Mouse (Mus musculus) neural tube, embryonic 13.5 days (tissue): ENCODE results near the gene Zeb2. TPM values are rescaled to one million over a fixed set of nuclear protein-coding genes. Genes with fewer than 3 reads are reported as not detected.
A peak's percentile ranks its signal among the peaks of the same experiment; 100 is the strongest.

Experiments
- ATAC-seq: fragments of 200-750 bp; cut with Nextera tagmentation; 2 replicates; pipeline ENCODE4 v1.8.0; 2017; ENCODE audit warnings: low read depth, mild to moderate bottlenecking, moderate TSS enrichment, moderate library complexity
- H3K27ac ChIP-seq: fragments of 300-500 bp; sonication (generic); replicated peaks from 2 replicates; pipeline ENCODE4 v1.5.1; 2015; ENCODE audit warnings: moderate library complexity, mild to moderate bottlenecking, inconsistent platforms
- H3K27me3 ChIP-seq: fragments of 300-500 bp; sonication (generic); 2 replicates; pipeline ENCODE4 v1.6.1; 2015; ENCODE audit warnings: mild to moderate bottlenecking, inconsistent platforms
- H3K36me3 ChIP-seq: fragments of 300-500 bp; sonication (generic); 2 replicates; pipeline ENCODE4 v1.6.1; 2015; ENCODE audit warnings: mild to moderate bottlenecking, inconsistent platforms
- H3K4me1 ChIP-seq: fragments of 300-500 bp; sonication (generic); replicated peaks from 2 replicates; pipeline ENCODE4 v1.6.1; 2015; ENCODE audit warnings: inconsistent platforms
- H3K4me2 ChIP-seq: fragments of 300-500 bp; sonication (generic); 2 replicates; pipeline ENCODE4 v1.6.1; 2015; ENCODE audit warnings: inconsistent platforms, mild to moderate bottlenecking, moderate library complexity
- H3K4me3 ChIP-seq: fragments of 300-500 bp; sonication (generic); 2 replicates; pipeline ENCODE4 v1.5.1; 2015; ENCODE audit warnings: mild to moderate bottlenecking, inconsistent platforms
- H3K9ac ChIP-seq: fragments of 300-500 bp; sonication (generic); 2 replicates; pipeline ENCODE4 v1.6.1; 2015; ENCODE audit warnings: moderate library complexity, mild to moderate bottlenecking, inconsistent platforms
- H3K9me3 ChIP-seq: fragments of 300-500 bp; sonication (generic); 2 replicates; pipeline ENCODE4 v1.6.1; 2016; ENCODE audit warnings: inconsistent platforms
- WGBS: fragments of 180-500 bp; shearing (Covaris S2); methylation state at CpG from one replicate; pipeline ENCODE4 v1.1.7; 2015; 5-methylcytosine and 5-hydroxymethylcytosine counted together
- polyA plus RNA-seq: library from polyadenylated mRNA; unstranded; fragments of >200 nt; fragmentation: Nextera tagmentation; extraction: Ambion mirVana; gene quantifications from 2 replicates; pipeline ENCODE4 v1.2.1, GENCODE M21; 2015

Zeb2 gene
- polyA plus RNA-seq, 1 experiment from 2014 or later = 48.9 TPM

- H3K4me1 ChIP-seq = peaks cover 45% of the 10 kb centered on the region
- ATAC-seq = no peak
- H3K4me2 ChIP-seq = no peak overlapping the region
- no peak overlapping the region for H3K4me3 ChIP-seq
- no peaks in the 10 kb centered on the region for H3K9me3 ChIP-seq
- no peaks in the 10 kb centered on the region for H3K27me3 ChIP-seq
- H3K36me3 ChIP-seq = no peaks in the 10 kb centered on the region
- H3K27ac ChIP-seq = 0 out of 2 replicates have a peak overlapping the region, but pooled peaks have one; percentile 7
- H3K9ac ChIP-seq = no peak overlapping the region
- 58% methylated on average over 5 of the region's 5 CpGs for WGBS
Measured at GRCm38 (mm10) chr2:45071296-45071695, 45.9 kb downstream of the Zeb2 start.

GRCm38 (mm10) chr2:45070612-45071276 lies 46.5 kb downstream of the Zeb2 start:
- no peak overlapping the region for H3K9ac ChIP-seq
- WGBS = 57% methylated on average over 6 of the region's 6 CpGs
- 0 out of 2 replicates have a peak overlapping the region, but pooled peaks have one; percentile 7 for H3K27ac ChIP-seq
- H3K4me3 ChIP-seq = no peak overlapping the region
- peaks cover 47% of the 10 kb centered on the region for H3K4me1 ChIP-seq
- no peaks in the 10 kb centered on the region for H3K36me3 ChIP-seq
- H3K9me3 ChIP-seq = no peaks in the 10 kb centered on the region
- H3K27me3 ChIP-seq = no peaks in the 10 kb centered on the region
- H3K4me2 ChIP-seq = no peak overlapping the region
- no peak for ATAC-seq

GRCm38 (mm10) chr2:45068792-45069550 lies 48.2 kb downstream of the Zeb2 start:
- no peak overlapping the region for H3K9ac ChIP-seq
- WGBS = 56% methylated on average over 7 of the region's 7 CpGs
- no peak for ATAC-seq
- no peak overlapping the region for H3K4me2 ChIP-seq
- no peak overlapping the region for H3K4me3 ChIP-seq
- H3K27me3 ChIP-seq = no peaks in the 10 kb centered on the region
- 0 out of 2 replicates have a peak, but pooled peaks cover 3% of the 10 kb centered on the region for H3K36me3 ChIP-seq
- no peak overlapping the region for H3K27ac ChIP-seq
- peaks cover 52% of the 10 kb centered on the region for H3K4me1 ChIP-seq
- H3K9me3 ChIP-seq = no peaks in the 10 kb centered on the region

GRCm38 (mm10) chr2:45067116-45067515 lies 50.1 kb downstream of the Zeb2 start:
- 0 out of 2 replicates have a peak, but pooled peaks cover 3% of the 10 kb centered on the region for H3K36me3 ChIP-seq
- H3K27me3 ChIP-seq = no peaks in the 10 kb centered on the region
- H3K4me1 ChIP-seq = peaks cover 55% of the 10 kb centered on the region
- H3K27ac ChIP-seq = 0 out of 2 replicates have a peak overlapping the region, but pooled peaks have one; percentile 24
- ATAC-seq = no peak
- no peak overlapping the region for H3K9ac ChIP-seq
- 28% methylated on average over 5 of the region's 5 CpGs for WGBS
- no peak overlapping the region for H3K4me3 ChIP-seq
- no peak overlapping the region for H3K4me2 ChIP-seq
- no peaks in the 10 kb centered on the region for H3K9me3 ChIP-seq

GRCm38 (mm10) chr2:45063300-45063890 lies 53.8 kb downstream of the Zeb2 start:
- Histone ChIP-seq H3K27ac (peak overlapping the region; percentile 38; the same call in 1 of the 2 replicates), H3K27me3 (no peaks in the 10 kb centered on the region), H3K4me1 (peaks cover 58% of the 10 kb centered on the region), H3K9me3 (no peaks in the 10 kb centered on the region), H3K4me3 (no peak overlapping the region), H3K9ac (0 out of 2 replicates have a peak overlapping the region, but pooled peaks have one; percentile 19), H3K4me2 (no peak overlapping the region), H3K36me3 (0 out of 2 replicates have a peak, but pooled peaks cover 3% of the 10 kb centered on the region)
- 5% methylated on average over 7 of the region's 7 CpGs for WGBS
- ATAC-seq = no peak

- no peak overlapping the region for H3K27ac ChIP-seq
- H3K4me1 ChIP-seq = peaks cover 59% of the 10 kb centered on the region
- H3K4me2 ChIP-seq = no peak overlapping the region
- 0 out of 2 replicates have a peak, but pooled peaks cover 3% of the 10 kb centered on the region for H3K36me3 ChIP-seq
- no peak for ATAC-seq
- no peaks in the 10 kb centered on the region for H3K9me3 ChIP-seq
- H3K27me3 ChIP-seq = no peaks in the 10 kb centered on the region
- H3K4me3 ChIP-seq = no peak overlapping the region
- WGBS = 60% methylated on average over 6 of the region's 6 CpGs
- no peak overlapping the region for H3K9ac ChIP-seq
Measured at GRCm38 (mm10) chr2:45062136-45062535, 55.1 kb downstream of the Zeb2 start.

GRCm38 (mm10) chr2:45060768-45061167 lies 56.4 kb downstream of the Zeb2 start:
- ATAC-seq = no peak
- Histone ChIP-seq H3K36me3 (0 out of 2 replicates have a peak, but pooled peaks cover 3% of the 10 kb centered on the region), H3K4me1 (peaks cover 65% of the 10 kb centered on the region), H3K27ac (no peak overlapping the region), H3K9ac (no peak overlapping the region), H3K4me2 (no peak overlapping the region), H3K4me3 (no peak overlapping the region), H3K9me3 (no peaks in the 10 kb centered on the region), H3K27me3 (no peaks in the 10 kb centered on the region)
- WGBS = 80% methylated on average over 4 of the region's 4 CpGs

- Histone ChIP-seq H3K4me1 (peaks cover 70% of the 10 kb centered on the region), H3K4me2 (no peak overlapping the region), H3K27ac (no peak overlapping the region), H3K4me3 (no peak overlapping the region), H3K36me3 (0 out of 2 replicates have a peak, but pooled peaks cover under 1% of the 10 kb centered on the region), H3K27me3 (no peaks in the 10 kb centered on the region), H3K9me3 (no peaks in the 10 kb centered on the region), H3K9ac (no peak overlapping the region)
- ATAC-seq = no peak
- WGBS = 69% methylated on average over 9 of the region's 9 CpGs
Measured at GRCm38 (mm10) chr2:45060202-45060601, 57.0 kb downstream of the Zeb2 start.

GRCm38 (mm10) chr2:45059599-45059998 lies 57.6 kb downstream of the Zeb2 start:
- Histone ChIP-seq H3K9ac (no peak overlapping the region), H3K4me2 (no peak overlapping the region), H3K4me1 (peaks cover 76% of the 10 kb centered on the region), H3K4me3 (no peak overlapping the region), H3K27ac (no peak overlapping the region), H3K27me3 (no peaks in the 10 kb centered on the region), H3K36me3 (no peaks in the 10 kb centered on the region), H3K9me3 (no peaks in the 10 kb centered on the region)
- 84% methylated on average over 4 of the region's 4 CpGs for WGBS
- ATAC-seq = no peak

- H3K36me3 ChIP-seq = no peaks in the 10 kb centered on the region
- H3K9ac ChIP-seq = no peak overlapping the region
- no peak overlapping the region for H3K4me2 ChIP-seq
- 0 out of 2 replicates have a peak, but pooled peaks have one; percentile 3 for ATAC-seq
- H3K4me3 ChIP-seq = no peak overlapping the region
- H3K9me3 ChIP-seq = no peaks in the 10 kb centered on the region
- H3K4me1 ChIP-seq = peaks cover 79% of the 10 kb centered on the region
- H3K27me3 ChIP-seq = no peaks in the 10 kb centered on the region
- H3K27ac ChIP-seq = peak overlapping the region; percentile 52; the same call in 1 of the 2 replicates
- WGBS = 59% methylated on average over 12 of the region's 12 CpGs
Measured at GRCm38 (mm10) chr2:45059010-45059409, 58.2 kb downstream of the Zeb2 start.

- Histone ChIP-seq H3K36me3 (no peaks in the 10 kb centered on the region), H3K27ac (no peak overlapping the region), H3K9ac (no peak overlapping the region), H3K4me1 (peaks cover 74% of the 10 kb centered on the region), H3K4me2 (no peak overlapping the region), H3K4me3 (no peak overlapping the region), H3K9me3 (no peaks in the 10 kb centered on the region), H3K27me3 (no peaks in the 10 kb centered on the region)
- 74% methylated on average over 9 of the region's 9 CpGs for WGBS
- ATAC-seq = no peak
Measured at GRCm38 (mm10) chr2:45058183-45058582, 59.0 kb downstream of the Zeb2 start.
